Mouse (Mus musculus): ENCODE measurements around the gene Ndufs8.

DNA sequence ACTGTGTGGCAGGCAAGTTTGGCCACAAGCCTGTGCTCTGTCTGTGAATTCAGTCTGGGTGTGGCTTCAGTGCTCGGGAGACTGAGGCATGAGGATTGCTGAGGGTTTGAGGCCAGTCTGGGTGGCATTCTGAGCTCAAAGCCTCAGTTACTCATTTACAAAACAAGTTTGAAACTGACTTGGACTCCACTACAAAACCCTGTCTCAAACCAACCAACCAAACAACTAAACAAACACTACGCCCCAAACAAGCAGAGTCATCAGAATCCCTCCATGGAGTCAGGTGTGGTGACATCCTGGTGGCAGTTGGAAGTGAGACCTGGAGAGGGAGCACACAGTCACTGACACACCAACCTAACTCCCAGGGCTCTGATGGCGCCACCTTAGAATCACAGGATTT lies 37.8 kb upstream of the Ndufs8 start:
- TF ChIP-seq POLR2A (IDR thresholded peaks at IDR 0.05; ENCODE audit: borderline replicate concordance, control insufficient read depth, low read depth, low read length) (no peak), CTCF (IDR thresholded peaks at IDR 0.05; ENCODE audit: control insufficient read depth, insufficient read depth, low read length) (no peak)
